Comparison of ENCODE assay signal across 20 mouse cellular contexts in genomic region chr5:14641260-14641659, GRCm38 (mm10).
A peak's percentile ranks its signal among the peaks of the same experiment; 100 is the strongest.
DNase-seq lines count a peak whose midpoint lies in the region; ATAC-seq lines count a peak whose summit lies in the region.
"Had no signal": no experiment of that assay in that cellular context is flagged by ENCODE, and none has a peak within 500 bp of the region (broad histone marks: within the 10 kb centered on the region; RNA-seq: fewer than 3 reads in every experiment).

No protein-coding gene starts in this region.

- H3K4me1 ChIP-seq in hindbrain, embryonic 12.5 days, result no peaks in the 10 kb centered on the region
- H3K4me1 ChIP-seq: embryonic facial prominence, embryonic 12.5 days; forebrain, embryonic 15.5 days; heart, embryonic 15.5 days; intestine, embryonic 15.5 days had no signal

- no peak overlapping the region for H3K4me2 ChIP-seq in hindbrain, embryonic 12.5 days (replicated peaks)
- H3K4me2 ChIP-seq: embryonic facial prominence, embryonic 12.5 days; forebrain, embryonic 15.5 days; heart, embryonic 11.5 days; heart, embryonic 15.5 days; hindbrain, embryonic 14.5 days; intestine, embryonic 15.5 days had no signal

- no peak for DNase-seq in cerebellum, postnatal 4 days (ENCODE audit: low spot score in 2 of 2)
- peak; percentile 93 for DNase-seq in cerebellum, adult 9-10 months
- DNase-seq in cerebellum, postnatal 25 days, result peak; percentile 34 to 59
- DNase-seq in layer of hippocampus, postnatal 14 days (ENCODE audit: low spot score in 2 of 2), result no peak
- no peak for DNase-seq in embryo, embryonic 10.5 days (ENCODE audit: low spot score)
- DNase-seq: adrenal gland, adult 2 months; adrenal gland, postnatal 25 days; gastrocnemius, postnatal 10 days; heart, adult 2 months; heart, postnatal 14 days; kidney, adult 18-20 months had no signal

- no peak overlapping the region for H3K9ac ChIP-seq in hindbrain, embryonic 12.5 days
- H3K9ac ChIP-seq: embryonic facial prominence, embryonic 12.5 days; forebrain, embryonic 15.5 days; heart, embryonic 15.5 days; hindbrain, embryonic 14.5 days; intestine, embryonic 15.5 days had no signal

- H3K9me3 ChIP-seq in hindbrain, embryonic 12.5 days (replicated peaks), result no peaks in the 10 kb centered on the region
- H3K9me3 ChIP-seq: embryonic facial prominence, embryonic 12.5 days; forebrain, embryonic 15.5 days; heart, embryonic 15.5 days; intestine, embryonic 15.5 days had no signal

- no peaks in the 10 kb centered on the region for H3K36me3 ChIP-seq in hindbrain, embryonic 12.5 days
- H3K36me3 ChIP-seq: embryonic facial prominence, embryonic 12.5 days; forebrain, embryonic 15.5 days; heart, embryonic 15.5 days; intestine, embryonic 15.5 days had no signal

- ATAC-seq in cerebellum, adult (ENCODE audit: insufficient number of reproducible peaks, low FRiP score, low TSS enrichment), result peak; percentile 88
- ATAC-seq in hindbrain, embryonic 12.5 days (ENCODE audit: low FRiP score), result no peak
- ATAC-seq: forebrain, embryonic 15.5 days; intestine, embryonic 15.5 days; Patski had no signal

- no peak overlapping the region for H3K4me3 ChIP-seq in hindbrain, embryonic 12.5 days
- H3K4me3 ChIP-seq: embryonic facial prominence, embryonic 12.5 days; forebrain, embryonic 15.5 days; heart, adult 2 months; heart, embryonic 15.5 days; intestine, embryonic 15.5 days had no signal

- H3K27ac ChIP-seq in hindbrain, embryonic 12.5 days, result no peak overlapping the region
- H3K27ac ChIP-seq: embryonic facial prominence, embryonic 12.5 days; forebrain, embryonic 15.5 days; heart, adult 2 months; heart, embryonic 15.5 days; hindbrain, embryonic 14.5 days; intestine, embryonic 15.5 days had no signal

- no peaks in the 10 kb centered on the region for H3K27me3 ChIP-seq in hindbrain, embryonic 12.5 days
- H3K27me3 ChIP-seq: embryonic facial prominence, embryonic 12.5 days; forebrain, embryonic 15.5 days; heart, embryonic 15.5 days; intestine, embryonic 15.5 days; Patski had no signal

- whole genome bisulfite sequencing in hindbrain, embryonic 12.5 days, result 98% methylated on average over 1 of the region's 1 CpGs

Comparison
In these comparisons a context has a peak if more than half of its experiments do, and no peak if none do; other contexts are left out.
1. DNase-seq: peak in cerebellum, adult 9-10 months (single experiment) and cerebellum, postnatal 25 days (2 of 2); none in cerebellum, postnatal 4 days (0 of 2), layer of hippocampus, postnatal 14 days (0 of 2) and embryo, embryonic 10.5 days (single experiment).